Mouse (Mus musculus): ENCODE data around the gene Dnajb5. TPM values are rescaled to one million over a fixed set of nuclear protein-coding genes. Genes with fewer than 3 reads are reported as not detected.

Gene Dnajb5
- 100 to 1,000 TPM; 162 to 202 (median 187) TPM for total RNA-seq (2022)

GRCm38 (mm10) chr4:42949676-42950051, at the start of gene Dnajb5:
Dnajb5 (plus strand) TSS chr4:42949814.
- peak; percentile 99 for DNase-seq (ENCODE audit: low spot score in 2 of 2)

- peak in 1 of 2 experiments; percentile 39 for DNase-seq (ENCODE audit: low spot score in 2 of 2)
Observed at GRCm38 (mm10) chr4:42900878-42901277, 48.7 kb upstream of the Dnajb5 start.

GRCm38 (mm10) chr4:42902174-42902573, 47.4 kb upstream of the Dnajb5 start:
- no peak for DNase-seq (ENCODE audit: low spot score in 2 of 2)

GRCm38 (mm10) chr4:42902730-42903129, 46.9 kb upstream of the Dnajb5 start:
- no peak for DNase-seq (ENCODE audit: low spot score in 2 of 2)

GRCm38 (mm10) chr4:42903942-42904341, 45.7 kb upstream of the Dnajb5 start:
- DNase-seq (ENCODE audit: low spot score in 2 of 2), result no peak

GRCm38 (mm10) chr4:42904523-42904922, 45.1 kb upstream of the Dnajb5 start:
- peak in 1 of 2 experiments; percentile 44 for DNase-seq (ENCODE audit: low spot score in 2 of 2)

- DNase-seq (ENCODE audit: low spot score in 2 of 2), result no peak
Observed at GRCm38 (mm10) chr4:42904966-42905365, 44.6 kb upstream of the Dnajb5 start.

- DNase-seq (ENCODE audit: low spot score in 2 of 2), result no peak
Observed at GRCm38 (mm10) chr4:42913391-42913790, 36.2 kb upstream of the Dnajb5 start.

GRCm38 (mm10) chr4:42915311-42915710, 34.3 kb upstream of the Dnajb5 start:
- no peak for DNase-seq (ENCODE audit: low spot score in 2 of 2)

- no peak for DNase-seq (ENCODE audit: low spot score in 2 of 2)
Observed at GRCm38 (mm10) chr4:42915966-42916365, 33.6 kb upstream of the Dnajb5 start.

- peak in 1 of 2 experiments; percentile 35 for DNase-seq (ENCODE audit: low spot score in 2 of 2)
Observed at GRCm38 (mm10) chr4:42916617-42917401, 32.8 kb upstream of the Dnajb5 start, which contains the start of gene Phf24. Phf24 (plus strand) TSS chr4:42916660.

GRCm38 (mm10) chr4:42917402-42917774, 32.2 kb upstream of the Dnajb5 start:
- no peak for DNase-seq (ENCODE audit: low spot score in 2 of 2)

GRCm38 (mm10) chr4:42920726-42921125, 28.9 kb upstream of the Dnajb5 start:
- no peak for DNase-seq (ENCODE audit: low spot score in 2 of 2)

- peak in 1 of 2 experiments; percentile 3 for DNase-seq (ENCODE audit: low spot score in 2 of 2)
Observed at GRCm38 (mm10) chr4:42921536-42921935, 28.1 kb upstream of the Dnajb5 start.

GRCm38 (mm10) chr4:42922056-42922455, 27.6 kb upstream of the Dnajb5 start:
- no peak for DNase-seq (ENCODE audit: low spot score in 2 of 2)

- DNase-seq (ENCODE audit: low spot score in 2 of 2), result no peak
Observed at GRCm38 (mm10) chr4:42922461-42922860, 27.2 kb upstream of the Dnajb5 start.

GRCm38 (mm10) chr4:42924095-42924710, 25.4 kb upstream of the Dnajb5 start:
- DNase-seq (ENCODE audit: low spot score in 2 of 2), result peak in 1 of 2 experiments; percentile 2

GRCm38 (mm10) chr4:42928209-42928608, 21.4 kb upstream of the Dnajb5 start:
- peak in 1 of 2 experiments; percentile 2 for DNase-seq (ENCODE audit: low spot score in 2 of 2)

GRCm38 (mm10) chr4:42928952-42929351, 20.7 kb upstream of the Dnajb5 start:
- peak in 1 of 2 experiments; percentile 1 for DNase-seq (ENCODE audit: low spot score in 2 of 2)

GRCm38 (mm10) chr4:42932229-42932969, 17.2 kb upstream of the Dnajb5 start:
- DNase-seq (ENCODE audit: low spot score in 2 of 2), result peak in 1 of 2 experiments; percentile 1

GRCm38 (mm10) chr4:42933630-42934029, 16.0 kb upstream of the Dnajb5 start:
- peak; percentile 24 to 25 for DNase-seq (ENCODE audit: low spot score in 2 of 2)

- DNase-seq (ENCODE audit: low spot score in 2 of 2), result peak in 1 of 2 experiments; percentile 17
Observed at GRCm38 (mm10) chr4:42941396-42941795, 8.2 kb upstream of the Dnajb5 start.
